Mouse (Mus musculus): ENCODE results near the gene Auts2. TPM values are rescaled to one million over a fixed set of nuclear protein-coding genes. Genes with fewer than 3 reads are reported as not detected.

Gene Auts2
- polyA plus RNA-seq, 1 experiment from 2014 or later = 75.0 TPM

- 90% methylated on average over 5 of the region's 5 CpGs for WGBS
- H3K9me3 ChIP-seq (ENCODE audit: control insufficient read depth, low read length) = no peaks in the 10 kb centered on the region
- H3K36me3 ChIP-seq (ENCODE audit: control insufficient read depth, insufficient read depth, low read length) = no peaks in the 10 kb centered on the region
- H3K9ac ChIP-seq (replicated peaks; ENCODE audit: low read length) = no peak overlapping the region
- H3K4me1 ChIP-seq (ENCODE audit: control insufficient read depth, insufficient read depth, low read length) = peaks cover 20% of the 10 kb centered on the region
- no peaks in the 10 kb centered on the region for H3K27me3 ChIP-seq (ENCODE audit: control insufficient read depth, insufficient read depth, low read length)
- no peak overlapping the region for H3K27ac ChIP-seq (replicated peaks; ENCODE audit: low read depth, low read length)
- DNase-seq (no peak), ATAC-seq (ENCODE audit: low FRiP score, low TSS enrichment) (no peak)
- H3K4me2 ChIP-seq (ENCODE audit: low read length) = no peak overlapping the region
- H3K4me3 ChIP-seq (replicated peaks; ENCODE audit: low read depth, low read length) = no peak overlapping the region
Observed at GRCm38 (mm10) chr5:131714979-131715378, 828.2 kb downstream of the Auts2 start.

GRCm38 (mm10) chr5:131712441-131712840 is 830.7 kb downstream of the Auts2 start:
- WGBS = 92% methylated on average over 2 of the region's 2 CpGs
- Histone ChIP-seq H3K9me3 (ENCODE audit: control insufficient read depth, low read length) (no peaks in the 10 kb centered on the region), H3K27ac (replicated peaks; ENCODE audit: low read depth, low read length) (no peak overlapping the region), H3K4me3 (replicated peaks; ENCODE audit: low read depth, low read length) (no peak overlapping the region), H3K27me3 (ENCODE audit: control insufficient read depth, insufficient read depth, low read length) (no peaks in the 10 kb centered on the region), H3K9ac (replicated peaks; ENCODE audit: low read length) (no peak overlapping the region), H3K36me3 (ENCODE audit: control insufficient read depth, insufficient read depth, low read length) (no peaks in the 10 kb centered on the region), H3K4me1 (ENCODE audit: control insufficient read depth, insufficient read depth, low read length) (peaks cover 8% of the 10 kb centered on the region), H3K4me2 (ENCODE audit: low read length) (no peak overlapping the region)
- no peak for DNase-seq
- ATAC-seq (ENCODE audit: low FRiP score, low TSS enrichment) = no peak

GRCm38 (mm10) chr5:131711474-131712129 is 831.5 kb downstream of the Auts2 start:
- H3K9me3 ChIP-seq (ENCODE audit: control insufficient read depth, low read length) = no peaks in the 10 kb centered on the region
- 74% methylated on average over 5 of the region's 5 CpGs for WGBS

GRCm38 (mm10) chr5:131710735-131711473 is 832.2 kb downstream of the Auts2 start:
- ATAC-seq (ENCODE audit: low FRiP score, low TSS enrichment) = no peak
- 81% methylated on average over 8 of the region's 8 CpGs for WGBS
- no peak overlapping the region for H3K4me3 ChIP-seq (replicated peaks; ENCODE audit: low read depth, low read length)
- H3K4me1 ChIP-seq (ENCODE audit: control insufficient read depth, insufficient read depth, low read length) = no peaks in the 10 kb centered on the region
- H3K9ac ChIP-seq (replicated peaks; ENCODE audit: low read length) = no peak overlapping the region
- H3K9me3 ChIP-seq (ENCODE audit: control insufficient read depth, low read length) = no peaks in the 10 kb centered on the region
- no peaks in the 10 kb centered on the region for H3K27me3 ChIP-seq (ENCODE audit: control insufficient read depth, insufficient read depth, low read length)
- DNase-seq = no peak
- H3K27ac ChIP-seq (replicated peaks; ENCODE audit: low read depth, low read length) = no peak overlapping the region
- no peak overlapping the region for H3K4me2 ChIP-seq (ENCODE audit: low read length)
- H3K36me3 ChIP-seq (ENCODE audit: control insufficient read depth, insufficient read depth, low read length) = no peaks in the 10 kb centered on the region

More at GRCm38 (mm10) chr5:131711474-131712129, 831.5 kb downstream of the Auts2 start:
- no peaks in the 10 kb centered on the region for H3K36me3 ChIP-seq (ENCODE audit: control insufficient read depth, insufficient read depth, low read length)
- no peaks in the 10 kb centered on the region for H3K4me1 ChIP-seq (ENCODE audit: control insufficient read depth, insufficient read depth, low read length)
- no peak overlapping the region for H3K4me3 ChIP-seq (replicated peaks; ENCODE audit: low read depth, low read length)
- no peak overlapping the region for H3K9ac ChIP-seq (replicated peaks; ENCODE audit: low read length)
- no peaks in the 10 kb centered on the region for H3K27me3 ChIP-seq (ENCODE audit: control insufficient read depth, insufficient read depth, low read length)
- H3K4me2 ChIP-seq (ENCODE audit: low read length) = no peak overlapping the region
- ATAC-seq (ENCODE audit: low FRiP score, low TSS enrichment) (no peak), DNase-seq (no peak)
- H3K27ac ChIP-seq (replicated peaks; ENCODE audit: low read depth, low read length) = no peak overlapping the region

GRCm38 (mm10) chr5:131707471-131707870 is 835.7 kb downstream of the Auts2 start:
- DNase-seq (peak; percentile 32), ATAC-seq (ENCODE audit: low FRiP score, low TSS enrichment) (no peak)
- no peak overlapping the region for H3K27ac ChIP-seq (replicated peaks; ENCODE audit: low read depth, low read length)
- H3K4me3 ChIP-seq (replicated peaks; ENCODE audit: low read depth, low read length) = no peak overlapping the region
- no peak overlapping the region for H3K4me2 ChIP-seq (ENCODE audit: low read length)
- no peaks in the 10 kb centered on the region for H3K4me1 ChIP-seq (ENCODE audit: control insufficient read depth, insufficient read depth, low read length)
- WGBS = 81% methylated on average over 7 of the region's 7 CpGs
- H3K9ac ChIP-seq (replicated peaks; ENCODE audit: low read length) = no peak overlapping the region
- no peaks in the 10 kb centered on the region for H3K27me3 ChIP-seq (ENCODE audit: control insufficient read depth, insufficient read depth, low read length)
- no peaks in the 10 kb centered on the region for H3K36me3 ChIP-seq (ENCODE audit: control insufficient read depth, insufficient read depth, low read length)
- no peaks in the 10 kb centered on the region for H3K9me3 ChIP-seq (ENCODE audit: control insufficient read depth, low read length)

- DNase-seq (no peak), ATAC-seq (ENCODE audit: low FRiP score, low TSS enrichment) (no peak)
- Histone ChIP-seq H3K36me3 (ENCODE audit: control insufficient read depth, insufficient read depth, low read length) (no peaks in the 10 kb centered on the region), H3K4me1 (ENCODE audit: control insufficient read depth, insufficient read depth, low read length) (no peaks in the 10 kb centered on the region), H3K27ac (replicated peaks; ENCODE audit: low read depth, low read length) (no peak overlapping the region), H3K27me3 (ENCODE audit: control insufficient read depth, insufficient read depth, low read length) (no peaks in the 10 kb centered on the region), H3K4me3 (replicated peaks; ENCODE audit: low read depth, low read length) (no peak overlapping the region), H3K9ac (replicated peaks; ENCODE audit: low read length) (no peak overlapping the region), H3K4me2 (ENCODE audit: low read length) (no peak overlapping the region), H3K9me3 (ENCODE audit: control insufficient read depth, low read length) (no peaks in the 10 kb centered on the region)
- WGBS = 83% methylated on average over 6 of the region's 6 CpGs
Observed at GRCm38 (mm10) chr5:131703729-131704128, 839.4 kb downstream of the Auts2 start.

GRCm38 (mm10) chr5:131702840-131703392 is 840.2 kb downstream of the Auts2 start:
- Histone ChIP-seq H3K4me1 (ENCODE audit: control insufficient read depth, insufficient read depth, low read length) (no peaks in the 10 kb centered on the region), H3K27me3 (ENCODE audit: control insufficient read depth, insufficient read depth, low read length) (no peaks in the 10 kb centered on the region), H3K36me3 (ENCODE audit: control insufficient read depth, insufficient read depth, low read length) (no peaks in the 10 kb centered on the region), H3K4me3 (replicated peaks; ENCODE audit: low read depth, low read length) (no peak overlapping the region), H3K9me3 (ENCODE audit: control insufficient read depth, low read length) (no peaks in the 10 kb centered on the region), H3K4me2 (ENCODE audit: low read length) (no peak overlapping the region), H3K9ac (replicated peaks; ENCODE audit: low read length) (no peak overlapping the region), H3K27ac (replicated peaks; ENCODE audit: low read depth, low read length) (no peak overlapping the region)
- no peak for DNase-seq
- no peak for ATAC-seq (ENCODE audit: low FRiP score, low TSS enrichment)
- WGBS = 94% methylated on average over 6 of the region's 6 CpGs

GRCm38 (mm10) chr5:131698900-131699299 is 844.2 kb downstream of the Auts2 start:
- Histone ChIP-seq H3K9me3 (ENCODE audit: control insufficient read depth, low read length) (no peaks in the 10 kb centered on the region), H3K4me3 (replicated peaks; ENCODE audit: low read depth, low read length) (no peak overlapping the region), H3K27ac (replicated peaks; ENCODE audit: low read depth, low read length) (no peak overlapping the region), H3K4me2 (ENCODE audit: low read length) (no peak overlapping the region), H3K36me3 (ENCODE audit: control insufficient read depth, insufficient read depth, low read length) (no peaks in the 10 kb centered on the region), H3K27me3 (ENCODE audit: control insufficient read depth, insufficient read depth, low read length) (no peaks in the 10 kb centered on the region), H3K9ac (replicated peaks; ENCODE audit: low read length) (no peak overlapping the region), H3K4me1 (ENCODE audit: control insufficient read depth, insufficient read depth, low read length) (no peaks in the 10 kb centered on the region)
- DNase-seq (no peak), ATAC-seq (ENCODE audit: low FRiP score, low TSS enrichment) (no peak)
- 97% methylated on average over 7 of the region's 7 CpGs for WGBS

GRCm38 (mm10) chr5:131690781-131691180 is 852.4 kb downstream of the Auts2 start:
- Histone ChIP-seq H3K9ac (replicated peaks; ENCODE audit: low read length) (no peak overlapping the region), H3K27me3 (ENCODE audit: control insufficient read depth, insufficient read depth, low read length) (no peaks in the 10 kb centered on the region), H3K27ac (replicated peaks; ENCODE audit: low read depth, low read length) (no peak overlapping the region), H3K9me3 (ENCODE audit: control insufficient read depth, low read length) (no peaks in the 10 kb centered on the region), H3K4me1 (ENCODE audit: control insufficient read depth, insufficient read depth, low read length) (no peaks in the 10 kb centered on the region), H3K36me3 (ENCODE audit: control insufficient read depth, insufficient read depth, low read length) (no peaks in the 10 kb centered on the region), H3K4me3 (replicated peaks; ENCODE audit: low read depth, low read length) (no peak overlapping the region), H3K4me2 (ENCODE audit: low read length) (no peak overlapping the region)
- no peak for ATAC-seq (ENCODE audit: low FRiP score, low TSS enrichment)
- 62% methylated on average over 1 of the region's 1 CpGs for WGBS
- DNase-seq = no peak
